Mouse (Mus musculus): ENCODE measurements around the gene 0610030E20Rik.

0610030E20Rik gene

DNA sequence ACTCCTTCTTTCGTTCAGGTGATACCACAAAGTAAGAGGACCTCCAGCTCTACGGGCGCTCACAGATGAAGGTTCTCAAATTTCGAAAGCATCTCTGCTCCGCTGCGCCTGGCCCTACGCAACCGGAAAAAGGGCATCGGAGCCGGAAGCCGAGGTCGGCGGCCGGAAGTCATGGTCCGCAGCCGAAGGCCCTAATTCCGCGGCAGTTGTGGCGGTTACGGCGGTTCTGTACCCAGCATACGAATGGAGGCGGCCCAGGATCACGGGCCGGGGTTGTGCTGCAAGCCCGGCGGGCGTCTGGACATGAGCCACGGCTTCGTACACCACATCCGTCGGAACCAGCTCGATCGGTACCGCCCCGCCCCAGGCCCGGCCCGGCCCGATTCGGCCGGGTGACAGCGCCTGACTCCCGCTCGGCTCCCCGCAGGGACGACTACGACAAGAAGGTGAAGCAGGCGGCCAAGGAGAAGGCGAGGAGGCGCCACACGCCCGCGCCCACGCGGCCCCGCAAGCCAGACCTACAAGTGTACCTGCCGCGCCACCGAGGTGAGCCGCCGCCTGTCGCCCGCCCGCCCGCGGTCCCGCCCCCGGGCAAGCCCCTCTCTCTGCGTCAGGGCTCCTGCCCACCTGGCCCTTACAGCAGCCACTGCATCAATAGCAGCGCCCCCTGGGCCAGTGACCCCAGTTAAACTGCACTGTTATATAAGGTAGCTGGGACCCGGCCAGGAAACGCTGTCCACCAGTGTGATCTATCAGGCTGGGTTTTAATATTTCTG, at the start of gene 0610030E20Rik:
Gene 0610030E20Rik (plus strand): TSS at position 152 of the 776 bp plus-strand sequence.
- no peak for DNase-seq (ENCODE audit: low spot score)

DNA sequence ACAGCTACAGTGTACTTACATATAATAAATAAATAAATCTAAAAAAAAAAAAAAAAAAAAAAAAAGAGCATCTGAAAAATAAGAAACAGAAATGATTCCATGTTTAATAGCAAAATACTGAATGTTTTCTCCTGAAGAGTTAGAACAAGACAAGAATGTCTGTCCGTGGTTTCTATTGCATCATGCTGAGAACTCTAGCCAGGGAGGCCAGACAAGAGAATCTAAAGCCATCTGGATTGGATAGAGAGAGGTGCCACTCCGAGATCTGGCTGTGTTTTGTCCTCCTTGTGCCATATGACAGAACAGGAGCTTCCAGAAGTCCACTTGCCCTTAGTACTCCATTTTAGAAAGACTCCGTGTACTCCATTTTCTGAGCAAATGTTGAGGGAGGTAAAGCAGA, 49.3 kb upstream of the 0610030E20Rik start:
- no peak for DNase-seq (ENCODE audit: low spot score)

DNA sequence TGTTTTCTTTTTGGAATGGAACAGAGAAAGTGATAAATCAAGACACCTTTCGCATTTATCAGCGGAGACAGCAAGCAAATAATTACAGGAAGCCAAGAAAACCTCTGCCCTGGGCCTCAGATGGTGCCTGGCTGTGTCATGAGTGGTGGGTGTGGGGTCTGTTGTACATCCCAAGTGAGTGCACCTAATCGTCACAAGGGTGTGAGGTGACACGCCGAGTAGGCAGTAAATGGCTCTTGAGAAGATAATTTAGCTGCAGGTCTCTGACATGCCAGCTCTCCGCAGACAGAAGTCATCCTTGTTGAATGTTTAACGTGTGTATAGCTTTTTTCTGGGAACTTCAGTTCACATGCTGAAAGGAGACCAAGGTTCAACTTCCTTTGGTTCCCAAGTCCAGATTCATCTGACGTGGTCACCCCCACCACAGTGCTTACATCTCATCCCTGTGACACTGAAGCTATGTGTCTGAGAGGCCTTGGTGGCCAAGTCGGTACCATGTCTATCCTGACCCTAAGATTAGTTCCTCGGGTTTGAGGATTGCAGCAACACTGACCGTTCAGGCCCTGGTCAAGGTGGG, 44.7 kb upstream of the 0610030E20Rik start:
- DNase-seq (ENCODE audit: low spot score) = no peak

DNA sequence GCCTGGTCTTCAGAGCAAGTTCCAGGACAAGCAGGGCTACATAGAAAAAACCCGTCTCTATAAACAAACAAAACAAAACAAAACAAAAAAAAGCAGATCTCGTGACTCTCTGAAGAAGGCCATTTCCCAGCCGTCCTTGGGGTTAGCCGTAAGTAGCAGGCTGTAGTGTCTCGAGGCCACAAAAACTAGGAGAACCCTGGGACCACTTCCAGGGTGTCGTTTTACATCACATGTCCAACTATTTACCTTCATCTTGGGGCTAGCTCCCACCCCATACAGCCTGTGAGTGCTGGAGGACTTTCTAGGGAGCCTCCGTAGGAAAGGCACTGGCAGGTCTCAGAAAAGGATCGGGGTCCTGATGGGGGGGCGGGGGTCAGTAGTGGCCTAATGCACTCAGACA, 43.6 kb upstream of the 0610030E20Rik start:
- DNase-seq (ENCODE audit: low spot score) = no peak

DNA sequence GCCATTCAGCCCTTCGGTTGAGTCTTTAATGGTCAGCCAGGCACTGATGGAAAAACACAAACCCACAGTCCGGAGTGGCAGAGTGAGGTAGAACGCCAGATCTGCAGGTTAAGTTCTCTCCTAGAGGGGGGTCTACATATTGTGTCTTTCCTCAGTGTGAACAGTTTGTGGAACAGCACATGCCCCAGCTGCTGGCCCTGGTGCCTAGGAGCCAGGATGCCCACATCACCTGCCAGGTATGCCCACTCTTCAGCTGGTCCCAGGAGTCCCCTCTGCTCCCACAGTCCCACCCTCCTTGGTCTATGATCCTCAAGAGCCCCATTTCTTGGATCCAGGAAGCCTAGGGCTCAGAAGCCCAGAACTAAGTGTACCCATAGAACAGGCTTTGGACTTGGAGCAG, 34.9 kb upstream of the 0610030E20Rik start:
- DNase-seq (ENCODE audit: low spot score) = no peak

DNA sequence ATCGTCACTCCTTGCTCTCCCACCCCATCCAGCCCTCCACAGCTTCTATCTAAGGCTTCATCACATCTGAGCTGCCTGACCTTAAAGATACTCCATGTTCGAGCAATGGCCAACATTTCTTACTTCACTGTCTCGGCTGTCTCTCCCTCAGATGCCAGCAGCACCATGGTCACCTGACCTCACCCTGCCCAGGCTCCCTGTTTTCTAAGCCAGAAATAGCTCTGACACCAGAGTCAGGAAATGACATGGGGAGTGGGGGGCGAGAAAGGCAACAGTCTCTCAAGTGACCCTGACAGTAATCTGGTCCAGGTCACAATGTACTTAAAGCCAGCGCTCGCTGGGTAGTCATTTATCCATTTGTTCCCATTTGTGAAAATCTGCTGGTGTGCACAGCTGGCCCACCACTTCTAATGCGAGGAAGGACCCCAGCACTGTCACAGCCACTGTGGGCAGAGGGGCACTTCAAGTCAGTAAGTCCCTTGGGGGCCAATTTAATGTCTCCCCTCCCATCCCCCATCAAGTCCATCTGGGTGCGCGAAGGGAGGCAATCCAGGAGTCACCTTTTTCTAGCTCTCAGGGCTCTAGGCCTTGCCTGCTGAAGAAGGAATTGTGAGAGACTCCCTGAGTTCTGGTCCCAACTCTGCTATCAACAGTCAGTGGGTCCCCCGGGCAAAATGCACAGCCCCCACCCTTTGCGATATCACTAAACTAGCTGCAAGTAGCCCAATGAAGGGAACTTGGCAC, 33.8 kb upstream of the 0610030E20Rik start:
- peak; percentile 43 for DNase-seq (ENCODE audit: low spot score)

DNA sequence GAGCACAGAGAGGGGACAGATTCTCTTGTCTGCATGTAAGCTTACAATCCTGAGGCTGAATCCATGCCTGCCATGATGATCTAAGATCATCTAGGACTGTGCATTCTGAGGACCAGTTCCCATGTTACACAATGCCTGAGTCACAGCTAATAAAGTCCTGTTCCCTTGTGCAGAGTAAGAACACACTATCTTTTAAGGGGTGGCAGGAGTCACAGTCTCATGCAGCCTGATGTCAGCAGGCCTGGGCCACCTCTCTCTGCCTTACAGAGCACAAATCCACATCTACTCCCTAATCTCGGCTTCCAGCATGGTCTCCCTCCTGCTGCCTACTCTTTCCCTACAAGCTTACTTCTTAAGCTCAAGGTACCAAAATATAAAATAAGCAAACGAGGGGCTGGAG, 31.7 kb upstream of the 0610030E20Rik start:
- no peak for DNase-seq (ENCODE audit: low spot score)

DNA sequence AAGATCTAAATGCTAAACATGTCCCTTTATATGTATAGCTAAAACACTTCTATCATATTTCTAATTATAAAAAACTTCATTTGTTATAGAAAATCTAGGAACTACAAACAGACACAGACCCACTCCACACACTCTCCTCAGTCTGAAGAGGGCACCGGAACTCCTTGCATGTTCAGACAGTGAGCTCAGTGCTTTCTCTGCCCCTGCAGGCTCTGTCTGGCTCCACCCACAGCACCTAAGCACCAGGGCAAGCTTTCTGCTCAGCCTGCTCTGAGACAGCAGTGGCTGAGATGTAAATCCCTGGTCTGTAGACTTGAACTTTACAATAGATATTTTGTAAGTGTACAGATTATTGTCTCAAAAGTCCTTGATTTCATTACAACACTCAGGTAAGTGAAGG, 31.1 kb upstream of the 0610030E20Rik start:
- no peak for DNase-seq (ENCODE audit: low spot score)

DNA sequence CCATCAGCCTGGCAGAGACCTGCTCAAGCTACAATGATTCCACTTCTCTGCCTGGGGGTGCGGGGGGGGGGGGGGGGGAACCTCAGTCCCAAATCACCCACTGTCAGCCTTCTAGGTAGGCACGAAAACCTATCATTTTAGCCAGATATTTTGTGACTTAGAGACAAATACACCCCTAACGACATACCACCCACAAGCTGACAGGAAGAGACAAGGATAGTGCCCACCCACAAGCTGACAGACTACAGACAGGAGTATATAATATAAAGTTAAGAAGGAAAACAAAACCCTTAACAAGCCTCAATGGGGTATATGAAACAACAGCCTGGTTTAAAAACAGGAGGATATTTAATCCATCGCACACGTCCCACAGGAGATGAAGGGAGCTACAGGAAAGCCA, 28.7 kb upstream of the 0610030E20Rik start:
- DNase-seq (ENCODE audit: low spot score) = no peak

DNA sequence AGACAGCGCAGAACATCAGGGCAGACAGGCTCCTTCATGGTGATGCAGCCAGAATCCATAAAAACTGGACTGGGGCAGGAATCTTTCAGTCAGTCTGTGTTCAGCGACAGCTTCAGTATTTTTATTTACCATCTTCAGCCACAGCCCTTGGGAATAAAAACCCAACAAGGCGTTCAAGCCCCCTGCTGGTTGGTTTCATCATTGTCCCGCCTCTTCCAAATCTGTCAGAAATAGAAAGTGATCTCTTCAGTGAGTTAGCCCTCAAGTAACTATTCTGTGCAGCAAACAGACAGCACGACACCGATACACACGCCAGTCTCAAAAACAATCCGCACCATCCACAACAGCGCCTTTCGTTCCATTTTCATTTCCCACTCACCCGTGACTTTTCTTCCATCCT, 28.1 kb upstream of the 0610030E20Rik start:
- DNase-seq (ENCODE audit: low spot score) = no peak

DNA sequence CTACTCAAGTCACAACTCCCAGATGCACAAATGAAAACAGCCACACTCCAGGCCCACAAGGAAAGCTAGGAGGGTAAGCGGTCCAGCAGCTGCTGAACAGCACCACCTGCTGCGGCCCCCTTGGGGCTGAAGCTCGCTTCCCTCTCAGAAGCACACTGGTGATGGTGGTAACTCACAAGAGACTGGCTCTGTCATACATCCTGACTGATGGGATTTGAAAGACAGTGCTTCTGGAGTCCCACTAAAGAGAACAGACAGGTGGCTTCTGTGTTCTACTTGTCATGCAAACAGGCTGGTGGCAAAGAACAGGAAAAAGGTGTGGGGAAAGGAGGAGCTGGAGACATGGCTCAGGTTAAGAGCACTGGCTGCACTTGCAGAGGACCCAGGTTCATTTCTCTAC, 24.2 kb upstream of the 0610030E20Rik start:
- no peak for DNase-seq (ENCODE audit: low spot score)

DNA sequence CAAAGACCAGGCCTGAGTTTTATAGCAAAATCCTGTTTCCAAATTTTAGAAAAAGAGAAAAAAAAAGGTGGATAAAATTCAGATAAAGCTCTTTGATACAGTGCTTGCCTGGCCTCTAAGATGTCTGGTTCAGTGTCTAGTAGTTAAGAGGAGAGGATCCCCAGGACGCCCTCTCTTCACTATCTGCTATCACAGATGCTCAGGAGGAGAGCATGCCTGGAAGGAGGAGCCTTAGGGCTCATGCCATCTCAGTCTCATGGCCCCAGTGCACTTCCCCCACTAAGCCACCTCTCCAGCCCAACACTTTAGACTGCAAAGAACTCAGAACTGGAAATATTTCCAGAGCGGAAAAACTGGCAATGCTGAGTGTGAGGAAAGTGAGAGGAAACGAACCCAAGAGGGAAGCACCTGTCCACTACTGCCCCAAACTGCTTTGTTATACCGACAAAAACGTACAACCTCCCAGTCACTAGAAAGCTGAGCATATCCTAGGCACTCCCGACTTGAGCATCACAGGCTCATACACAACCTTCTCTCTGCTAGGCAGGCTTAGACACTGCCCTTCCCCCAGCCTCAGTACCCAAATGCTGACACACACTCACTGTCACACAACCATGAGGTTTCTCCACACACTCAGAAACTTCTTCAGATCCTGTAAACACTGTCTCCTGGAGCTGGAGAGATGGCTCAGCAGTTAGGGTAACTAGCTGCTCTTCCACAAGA, 23.2 kb upstream of the 0610030E20Rik start:
- DNase-seq (ENCODE audit: low spot score) = no peak

DNA sequence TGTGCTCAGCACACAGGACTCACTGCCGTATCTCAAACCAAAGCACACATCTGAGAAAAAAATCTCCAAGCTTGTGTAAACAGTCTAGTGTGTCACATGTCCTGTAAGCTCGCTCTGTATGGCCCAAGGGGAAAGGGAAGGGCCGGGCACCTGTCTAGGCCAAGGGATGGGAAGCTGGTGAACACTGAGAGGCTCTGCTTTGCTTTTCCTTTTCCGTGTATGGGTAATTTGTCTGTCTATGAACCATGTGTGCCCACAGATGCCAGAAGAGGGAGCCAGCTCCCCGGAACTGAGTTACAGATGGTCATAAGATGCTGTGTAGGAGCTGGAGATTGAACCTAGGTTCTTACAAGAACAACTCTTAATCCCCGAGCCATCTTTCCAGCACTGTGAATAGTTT, 20.8 kb upstream of the 0610030E20Rik start:
- DNase-seq (ENCODE audit: low spot score) = no peak

DNA sequence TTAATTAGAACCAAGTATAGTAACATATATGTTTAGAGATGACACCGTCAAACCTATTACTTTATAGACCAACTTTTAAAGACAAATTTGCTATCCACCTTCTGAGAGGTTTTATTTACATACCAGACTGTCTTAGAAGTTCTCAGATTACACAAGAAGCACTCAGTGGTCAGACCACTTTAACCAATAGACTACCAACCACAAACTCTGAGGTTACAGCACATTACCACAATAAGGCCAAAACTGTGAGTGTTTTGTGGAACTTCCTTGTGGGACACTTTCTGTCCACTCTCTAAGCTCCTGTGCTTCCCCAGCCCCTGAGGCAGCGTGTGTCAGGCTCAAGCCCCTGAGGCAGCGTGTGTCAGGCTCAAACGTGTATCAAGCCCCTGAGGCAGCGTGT, 18.1 kb upstream of the 0610030E20Rik start:
- no peak for DNase-seq (ENCODE audit: low spot score)

DNA sequence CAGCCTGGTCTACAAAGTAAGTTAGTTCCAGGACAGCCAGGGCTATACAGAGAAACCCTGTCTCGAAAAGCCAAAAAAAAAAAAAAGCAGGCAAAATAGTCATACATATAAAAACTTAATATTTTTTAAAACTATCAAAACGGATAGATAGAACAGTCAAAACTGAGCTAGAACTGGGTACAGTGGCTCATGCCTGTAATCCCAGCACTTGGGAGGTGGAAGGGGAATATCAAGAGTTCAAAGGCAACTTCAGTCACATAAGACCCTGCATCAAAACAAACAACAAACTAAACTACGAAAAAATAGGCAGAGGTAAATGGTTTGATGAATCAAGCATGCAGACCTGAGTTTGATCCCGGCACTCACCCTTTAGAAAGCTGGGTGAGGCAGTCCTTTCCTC, 17.0 kb upstream of the 0610030E20Rik start:
- DNase-seq (ENCODE audit: low spot score) = no peak

DNA sequence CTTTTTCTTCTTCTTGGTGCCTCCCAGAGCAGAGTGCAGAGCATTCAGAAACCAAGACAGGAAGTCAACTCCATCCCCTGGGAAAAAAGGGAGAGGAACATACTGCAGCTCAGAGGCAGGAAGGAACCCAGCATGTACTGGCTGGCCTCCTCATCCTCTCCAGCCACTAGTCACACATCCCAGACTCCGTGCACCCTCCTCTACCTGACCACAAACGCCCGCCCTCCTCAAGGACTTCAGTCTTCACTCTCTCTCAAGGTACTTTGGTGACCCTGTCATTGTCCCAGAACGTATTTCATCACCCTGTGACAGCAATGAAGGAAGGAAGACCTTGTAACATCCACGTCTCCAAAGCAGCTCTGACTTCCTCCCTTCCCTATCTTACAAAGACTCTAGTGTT, 14.0 kb upstream of the 0610030E20Rik start:
- no peak for DNase-seq (ENCODE audit: low spot score)

DNA sequence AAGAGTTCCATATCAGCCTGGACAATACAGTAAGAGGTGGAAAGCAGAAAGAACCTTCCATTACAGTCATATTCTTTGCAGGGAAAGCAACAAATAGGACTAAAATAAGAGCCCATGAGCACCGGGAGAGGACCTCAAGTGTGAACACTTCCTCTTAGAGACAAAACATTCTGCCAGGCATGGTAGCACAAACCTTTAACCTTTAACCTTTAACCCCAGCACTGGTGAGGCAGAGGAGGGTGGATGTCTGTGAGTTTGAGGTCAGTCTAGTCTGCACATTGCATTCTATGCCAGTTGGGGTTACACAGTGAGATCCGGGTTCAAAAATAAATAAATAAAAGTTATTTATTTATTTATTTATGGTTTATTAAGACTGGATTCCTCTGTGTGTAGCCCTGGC, 6.6 kb upstream of the 0610030E20Rik start:
- no peak for DNase-seq (ENCODE audit: low spot score)

DNA sequence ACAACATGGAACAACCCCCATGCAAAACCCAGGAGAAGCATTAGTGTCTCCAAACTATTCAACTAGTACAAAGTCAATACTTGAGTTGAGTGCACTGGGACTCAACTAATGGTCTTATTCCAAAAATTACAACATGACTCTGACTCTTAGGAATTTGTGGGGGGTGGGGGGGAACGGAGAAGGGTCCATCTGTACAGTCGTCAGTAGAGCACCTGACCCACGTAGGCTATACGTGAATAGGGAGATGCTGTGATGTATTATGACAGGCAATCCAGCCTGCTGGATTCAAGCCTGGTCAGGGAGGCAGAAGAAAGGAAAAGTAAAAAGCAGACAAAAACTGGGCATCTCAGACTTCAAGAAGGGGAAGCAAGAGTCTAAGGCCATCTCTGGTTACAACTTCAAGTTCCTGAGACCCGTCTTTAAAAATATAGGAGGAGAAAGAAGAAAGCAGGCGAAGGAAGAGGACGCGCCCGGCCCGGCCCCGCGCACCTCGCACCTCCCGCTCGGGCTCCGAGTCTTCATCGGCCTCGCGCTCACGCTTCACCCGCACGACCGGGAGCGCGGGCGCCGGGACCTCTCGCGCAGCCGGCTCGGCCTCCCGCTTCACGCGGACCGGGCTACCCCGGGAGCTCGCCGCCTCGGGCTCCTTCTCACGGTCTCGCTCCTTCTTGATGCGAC, 2.6 kb upstream of the 0610030E20Rik start:
- DNase-seq (ENCODE audit: low spot score) = no peak

DNA sequence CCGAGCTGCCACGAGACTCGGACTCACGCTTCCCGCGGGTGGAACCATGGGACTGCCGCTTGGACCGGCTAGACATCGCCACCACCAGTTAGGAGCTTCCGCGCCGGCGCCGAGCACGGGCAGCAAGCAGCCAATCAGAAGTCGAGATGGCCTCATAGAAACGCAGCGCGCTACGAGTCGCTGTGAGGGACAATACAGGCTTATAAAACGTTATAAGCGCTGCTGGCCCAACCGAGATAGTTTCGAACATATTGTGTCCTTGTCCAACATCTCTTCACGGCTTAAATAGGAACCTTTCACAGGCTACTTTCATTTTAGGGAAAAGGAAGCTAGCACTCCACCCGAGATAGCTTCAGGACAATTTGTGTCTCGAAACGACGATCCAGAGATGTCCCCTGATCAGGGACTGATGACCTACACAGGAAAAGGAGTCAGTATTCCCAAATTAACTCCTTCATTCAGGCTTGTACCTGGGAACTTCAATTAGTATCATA, 2.0 kb upstream of the 0610030E20Rik start, which contains the start of gene Usp39:
Gene Usp39 (minus strand): TSS at position 111 of the 494 bp plus-strand sequence.
- peak; percentile 87 for DNase-seq (ENCODE audit: low spot score)

DNA sequence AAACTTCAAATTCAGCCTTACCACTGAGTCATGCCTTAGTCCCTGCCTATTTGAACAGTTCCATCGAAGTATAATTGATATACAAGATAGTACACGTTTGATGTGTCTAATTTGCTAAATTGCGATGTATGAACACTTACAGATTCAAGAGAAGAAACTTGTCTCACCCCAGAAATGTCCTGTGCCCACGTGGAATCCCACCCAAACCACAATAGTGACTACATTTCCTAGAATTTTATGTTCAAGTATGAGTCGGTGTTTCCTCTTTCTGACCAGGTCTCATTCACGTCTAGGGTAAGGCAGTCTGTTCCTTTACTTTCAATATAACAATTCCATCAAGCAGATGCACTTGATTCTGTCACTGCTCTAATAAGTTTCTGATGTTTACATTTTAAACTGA, 1.5 kb upstream of the 0610030E20Rik start:
- DNase-seq (ENCODE audit: low spot score) = no peak

DNA sequence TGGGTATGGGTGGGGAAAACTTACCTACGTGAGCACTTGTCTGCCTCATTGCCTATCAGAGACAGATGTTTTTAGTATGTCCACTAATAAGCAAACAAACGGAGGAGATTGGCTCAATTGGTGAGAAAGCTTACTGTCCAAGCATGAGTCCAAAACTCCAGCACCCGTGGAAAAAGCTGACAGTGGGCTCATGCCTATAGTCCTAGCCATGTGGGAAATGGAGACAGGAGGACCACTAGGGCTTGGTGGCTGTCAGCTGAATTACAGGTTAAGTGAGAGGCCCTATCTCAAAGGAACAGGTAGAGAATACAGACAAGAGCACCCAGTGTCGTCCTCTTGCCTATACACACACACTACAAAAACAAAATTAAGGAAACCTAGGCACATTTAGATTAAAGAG, 856 bp upstream of the 0610030E20Rik start:
- no peak for DNase-seq (ENCODE audit: low spot score)

DNA sequence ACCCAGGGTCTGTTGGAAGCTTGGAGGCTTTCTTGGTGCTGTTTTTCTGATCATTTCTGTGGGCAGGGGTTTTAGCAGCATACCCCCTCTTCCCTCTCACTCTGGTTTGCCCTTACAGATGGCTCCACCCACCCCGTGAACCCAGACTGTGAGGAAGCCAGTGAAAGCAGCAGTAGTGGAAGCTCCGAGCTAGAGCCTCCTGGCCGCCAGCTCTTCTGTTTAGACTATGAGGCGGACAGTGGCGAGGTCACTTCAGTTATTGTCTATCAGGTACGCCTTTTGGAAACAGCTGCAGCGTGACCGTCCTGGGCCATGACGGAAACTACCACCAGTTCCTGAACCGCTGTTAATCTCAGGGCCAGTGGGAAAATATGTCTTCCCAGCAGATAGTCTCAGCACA, 1.3 kb downstream of the 0610030E20Rik start:
- no peak for DNase-seq (ENCODE audit: low spot score)
